In the genomic region with DNA sequence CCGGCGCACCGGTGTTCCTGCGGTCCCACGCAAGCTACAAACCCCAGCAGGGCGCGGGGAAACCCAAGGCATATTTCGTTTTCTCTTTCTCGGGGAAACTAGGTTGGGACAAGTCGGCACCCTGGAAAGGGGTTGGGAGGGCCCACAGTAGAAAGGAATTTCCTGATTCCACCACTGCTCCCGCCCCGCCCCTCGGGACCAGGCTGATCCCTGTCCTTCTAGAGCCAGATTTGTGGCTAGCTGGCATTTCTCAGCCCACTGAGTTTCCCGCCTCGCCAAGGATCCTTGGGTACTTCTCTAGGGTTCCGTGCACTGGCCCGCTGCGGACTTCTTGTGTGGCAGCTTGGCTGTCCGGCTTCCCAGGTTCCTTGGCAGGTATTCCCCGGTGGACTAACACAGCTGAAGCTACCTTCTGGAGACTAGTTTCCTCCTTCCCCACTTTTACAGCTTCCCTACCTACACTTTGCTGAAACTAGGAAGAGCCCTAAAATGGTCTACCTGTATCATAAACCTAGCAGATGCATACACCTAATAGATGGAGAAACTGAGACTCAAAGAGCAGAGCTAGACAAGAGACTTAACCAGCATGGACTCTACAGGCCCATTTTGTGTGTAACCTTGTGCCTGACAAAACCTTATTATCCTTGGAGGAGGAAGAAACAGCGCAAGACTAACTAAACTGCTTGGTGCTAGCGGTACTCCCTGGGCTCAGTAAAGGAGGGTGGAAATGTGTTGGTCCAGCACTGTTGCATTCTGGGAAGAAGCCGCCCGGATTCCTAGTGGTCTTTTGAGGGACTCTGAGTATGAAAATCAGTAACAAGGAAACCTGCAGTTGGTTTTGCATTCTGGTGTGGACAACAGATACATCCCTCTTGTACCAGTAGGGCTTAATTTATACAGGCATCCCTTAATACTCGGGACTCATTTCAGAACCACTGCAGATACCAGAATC, we compare ENCODE assay signal across 8 mouse cellular contexts. TPM values are rescaled to one million over a fixed set of nuclear protein-coding genes. Genes with fewer than 3 reads are reported as not detected.
A peak's percentile ranks its signal among the peaks of the same experiment; 100 is the strongest.
DNase-seq lines count a peak whose midpoint lies in the region; ATAC-seq and TF ChIP-seq lines count a peak whose summit lies in the region.

No protein-coding gene starts in this region.

- peak overlapping the region; percentile 93 for H3K9ac ChIP-seq in heart, embryonic 14.5 days (ENCODE audit: low read length)
- peak overlapping the region; percentile 88 for H3K9ac ChIP-seq in hindbrain, embryonic 13.5 days
- 0 out of 2 replicates have a peak overlapping the region, but pooled peaks have one; percentile 18 for H3K9ac ChIP-seq in liver, embryonic 15.5 days

- peak; percentile 23; the same call in 1 of the 2 replicates for ATAC-seq in heart, embryonic 14.5 days (ENCODE audit: insufficient number of reproducible peaks, insufficient read depth, low FRiP score, low read depth)
- ATAC-seq in hindbrain, embryonic 13.5 days (ENCODE audit: low FRiP score): peak; percentile 18; the same call in 1 of the 2 replicates
- ATAC-seq in liver, embryonic 15.5 days (ENCODE audit: insufficient read depth): 0 out of 2 replicates have a peak, but pooled peaks have one; percentile 28

- no peaks in the 10 kb centered on the region for H3K9me3 ChIP-seq in heart, embryonic 14.5 days (ENCODE audit: control insufficient read depth, low read length)
- H3K9me3 ChIP-seq in hindbrain, embryonic 13.5 days: no peaks in the 10 kb centered on the region
- no peaks in the 10 kb centered on the region for H3K9me3 ChIP-seq in liver, embryonic 15.5 days (replicated peaks)

- peak overlapping the region; percentile 88 for H3K4me2 ChIP-seq in heart, embryonic 14.5 days (ENCODE audit: low read length)
- H3K4me2 ChIP-seq in hindbrain, embryonic 13.5 days: peak overlapping the region; percentile 89
- peak overlapping the region; percentile 64 for H3K4me2 ChIP-seq in liver, embryonic 15.5 days

- WGBS in heart, embryonic 14.5 days: 13% methylated on average over 25 of the region's 25 CpGs
- 11% methylated on average over 25 of the region's 25 CpGs for WGBS in hindbrain, embryonic 13.5 days
- 18% methylated on average over 25 of the region's 25 CpGs for WGBS in liver, embryonic 15.5 days (ENCODE audit: insufficient replicate concordance)

- intact Hi-C loops in heart, postnatal 36 days (cut with DNase I): loop anchor here (5.0 kb wide), 1 partner anchor 106 kb away; no protein-coding TSS in a partner anchor

- no peak for TF ChIP-seq CTCF in cortical plate, adult 2 months (IDR thresholded peaks at IDR 0.05; ENCODE audit: extremely low read depth, insufficient read depth, low read length)

- H3K4me1 ChIP-seq in heart, embryonic 14.5 days (ENCODE audit: control insufficient read depth in 2 of 2, insufficient read depth in 2 of 2, low read length in 2 of 2): peaks cover 2 to 15% of the 10 kb centered on the region in 2 experiments
- peaks cover 2% of the 10 kb centered on the region; the same call in 1 of the 2 replicates for H3K4me1 ChIP-seq in cortical plate, adult 2 months (ENCODE audit: control insufficient read depth, insufficient read depth, low read length)
- H3K4me1 ChIP-seq in hindbrain, embryonic 13.5 days (replicated peaks): peaks cover 22% of the 10 kb centered on the region
- peaks cover 5% of the 10 kb centered on the region; the same call in 1 of the 2 replicates for H3K4me1 ChIP-seq in liver, embryonic 15.5 days (replicated peaks)

- DNase-seq in heart, postnatal 36 days: no peak
- peak; percentile 56 for DNase-seq in retina, embryonic 14.5 days (ENCODE audit: low spot score)
- DNase-seq in T-cell, adult 2 months (ENCODE audit: low spot score): no peak
- no peak for DNase-seq in MN1 (ENCODE audit: low spot score)

- H3K27me3 ChIP-seq in heart, embryonic 14.5 days (ENCODE audit: control insufficient read depth, insufficient read depth, low read length): no peaks in the 10 kb centered on the region
- H3K27me3 ChIP-seq in hindbrain, embryonic 13.5 days: 0 out of 2 replicates have a peak, but pooled peaks cover 13% of the 10 kb centered on the region
- H3K27me3 ChIP-seq in liver, embryonic 15.5 days: peaks cover 59% of the 10 kb centered on the region

- no peak for TF ChIP-seq POLR2A in cortical plate, adult 2 months (IDR thresholded peaks at IDR 0.05; ENCODE audit: extremely low read depth, insufficient read depth, low read length)

- peak overlapping the region; percentile 91 to 97 for H3K27ac ChIP-seq in heart, embryonic 14.5 days (replicated peaks in 1 of 2; ENCODE audit: control insufficient read depth in 1 of 2, insufficient read depth in 1 of 2, low read depth in 2 of 2, low read length in 2 of 2)
- peak overlapping the region; percentile 63; the same call in 1 of the 2 replicates for H3K27ac ChIP-seq in cortical plate, adult 2 months (ENCODE audit: insufficient read depth, low read length)
- H3K27ac ChIP-seq in hindbrain, embryonic 13.5 days: peak overlapping the region; percentile 90; the same call in 1 of the 2 replicates
- H3K27ac ChIP-seq in liver, embryonic 15.5 days (replicated peaks): peak overlapping the region; percentile 66

- H3K36me3 ChIP-seq in heart, embryonic 14.5 days (ENCODE audit: control insufficient read depth, insufficient read depth, low read length): no peaks in the 10 kb centered on the region
- no peaks in the 10 kb centered on the region for H3K36me3 ChIP-seq in hindbrain, embryonic 13.5 days
- no peaks in the 10 kb centered on the region for H3K36me3 ChIP-seq in liver, embryonic 15.5 days (replicated peaks)

- H3K4me3 ChIP-seq in heart, embryonic 14.5 days (ENCODE audit: control insufficient read depth in 1 of 2, insufficient read depth in 1 of 2, low read depth in 1 of 2, low read length in 2 of 2): peak overlapping the region; percentile 87 to 90
- peak overlapping the region; percentile 90 for H3K4me3 ChIP-seq in cortical plate, adult 2 months (ENCODE audit: insufficient read depth, low read length)
- H3K4me3 ChIP-seq in hindbrain, embryonic 13.5 days: peak overlapping the region; percentile 82
- H3K4me3 ChIP-seq in liver, embryonic 15.5 days (replicated peaks): peak overlapping the region; percentile 62

RNA-seq across cellular contexts. Expression of gene Actn1, which starts 0.8 kb away (rescaled TPM):
- 38.7 and 42.7 TPM in 2 replicates for polyA plus RNA-seq in heart, embryonic 14.5 days (2014; fragmentation: Nextera tagmentation; extraction: Ambion mirVana)
- total RNA-seq in heart, postnatal 36 days (2021): 10 to 100 TPM; 33.4 to 38.9 TPM
- polyA plus RNA-seq in cortical plate, adult 2 months (2012; rRNA removed): 96.3 and 99.3 TPM in 2 replicates
- polyA plus RNA-seq in hindbrain, embryonic 13.5 days (2015; fragmentation: Nextera tagmentation; extraction: Ambion mirVana): 7.0 TPM in 2 replicates
- 7.9 and 9.4 TPM in 2 replicates for polyA plus RNA-seq in liver, embryonic 15.5 days (2015; fragmentation: Nextera tagmentation; extraction: Ambion mirVana)

Comparison
In these comparisons a context has a peak if more than half of its experiments do, and no peak if none do; other contexts are left out.
1. H3K9ac ChIP-seq: peak in every context shown above with its lines; median percentile 93 in heart, embryonic 14.5 days; 88 in hindbrain, embryonic 13.5 days; 18 in liver, embryonic 15.5 days.